Mouse (Mus musculus) bone marrow macrophage, adult 2 months (primary cell): ENCODE results near the gene Bmf.
"Not testable (repeated sequence)": the region's sequence is repeated elsewhere in the genome, so short reads cannot be mapped to it uniquely, and the experiment has no call there.

Experiments
- CTCF ChIP-seq: IDR thresholded peaks from 2 replicates; pipeline ENCODE4 v1.5.1; 2012; ENCODE audit warnings: low read depth, mild to moderate bottlenecking, low read length, moderate library complexity
- POLR2A ChIP-seq: IDR thresholded peaks from 2 replicates; pipeline ENCODE4 v1.6.1; 2012; ENCODE audit warnings: mild to moderate bottlenecking, low read depth, low read length, borderline replicate concordance

- not testable (repeated sequence) for TF ChIP-seq POLR2A, CTCF
These were observed 5.0 kb upstream of the Bmf start for GRCm38 (mm10) chr2:118554356-118554990.
